Mouse (Mus musculus): ENCODE results near the gene Fxyd3.

Gene Fxyd3

DNA sequence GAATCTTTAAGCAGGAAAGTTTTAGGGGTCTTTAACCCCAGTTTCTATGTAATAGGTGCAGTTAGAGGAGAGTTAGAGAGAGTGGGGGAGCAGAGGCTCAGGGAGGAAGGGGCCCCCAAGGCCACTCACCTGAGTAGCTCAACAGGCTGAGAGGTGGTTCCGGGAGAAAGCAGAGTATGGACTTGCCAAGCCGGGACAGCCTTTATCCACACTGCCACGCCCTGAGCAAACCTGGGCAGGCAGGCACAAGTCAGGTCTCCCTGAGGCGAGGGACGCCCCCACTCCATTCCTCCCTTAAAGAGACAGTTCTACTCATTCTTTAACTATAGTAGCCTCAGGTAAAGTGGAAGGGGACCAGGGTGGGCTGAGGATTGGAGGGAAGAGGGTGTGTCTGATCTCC, at the start of gene Fxyd3:
TSS of gene Fxyd3 (minus strand) at position 213 of the 400 bp plus-strand sequence.
- no peak for DNase-seq

- no peak for DNase-seq
Measured at GRCm38 (mm10) chr7:31125116-31125515, 48.6 kb upstream of the Fxyd3 start.

DNA sequence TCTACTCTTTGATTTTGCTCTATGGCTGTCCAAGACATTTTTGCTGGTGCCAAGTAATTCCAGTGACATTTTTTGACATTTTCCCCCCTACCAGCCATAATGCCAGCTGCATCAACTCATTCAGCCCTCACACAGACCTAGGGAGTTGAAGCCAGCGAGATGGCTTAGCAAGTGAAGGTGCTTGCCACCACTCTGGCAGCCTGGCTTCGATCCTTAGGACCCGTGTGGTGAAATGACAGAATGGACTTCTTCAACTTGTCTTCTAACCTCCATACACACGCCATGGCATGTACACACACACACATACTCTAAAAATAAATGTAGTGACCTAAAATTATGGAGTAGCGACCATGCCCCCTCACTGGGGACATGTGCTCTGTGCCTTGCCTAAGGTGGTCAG, 47.9 kb upstream of the Fxyd3 start:
- DNase-seq = no peak

- no peak for DNase-seq
Measured at GRCm38 (mm10) chr7:31123697-31124096, 47.2 kb upstream of the Fxyd3 start.

DNA sequence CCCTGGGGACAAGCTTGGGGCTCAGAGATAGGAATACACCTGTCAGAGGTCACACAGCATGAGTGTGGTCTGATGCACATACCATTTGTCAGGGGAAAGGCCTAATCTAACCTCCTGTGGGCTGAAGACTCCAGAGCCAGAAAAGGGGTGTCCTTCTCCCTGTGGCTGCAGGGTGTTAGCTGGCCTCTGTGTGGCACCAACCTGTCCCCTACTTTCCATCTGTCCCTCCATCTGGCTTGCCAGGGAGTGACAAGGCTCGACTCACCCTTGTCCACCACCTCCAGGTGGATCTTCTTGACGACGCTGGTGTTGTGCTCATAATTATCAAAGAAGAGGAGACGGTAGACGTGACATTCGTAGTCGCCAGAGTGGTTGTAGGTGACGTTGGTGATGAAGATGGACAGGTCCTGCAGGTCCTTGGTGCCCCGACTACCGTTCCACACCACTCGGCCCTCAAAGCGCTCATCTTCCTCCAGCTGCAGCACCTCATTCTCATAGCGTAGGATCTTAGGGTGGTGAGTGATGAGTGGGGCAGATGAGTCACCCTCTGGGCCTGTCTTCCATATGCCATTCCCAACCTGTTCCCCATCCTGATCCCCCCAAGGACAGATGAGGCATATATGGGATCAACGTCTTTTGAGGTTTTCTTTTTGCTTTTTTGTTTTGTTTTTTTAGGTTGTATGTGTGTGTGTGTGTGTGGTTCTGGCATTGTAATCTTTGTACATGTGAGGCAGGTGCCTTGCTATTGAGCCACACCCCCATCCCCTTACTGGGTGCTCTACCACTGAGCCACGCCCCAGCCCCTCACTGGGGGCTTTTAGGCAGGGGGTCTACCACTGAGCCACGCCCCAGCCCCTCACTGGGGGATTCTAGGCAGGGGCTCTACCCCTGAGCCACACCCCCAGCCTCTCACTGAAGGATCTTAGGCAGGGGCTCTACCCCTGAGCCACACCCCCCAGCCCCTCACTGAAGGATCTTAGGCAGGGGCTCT, 46.4 kb upstream of the Fxyd3 start:
- DNase-seq = no peak

DNA sequence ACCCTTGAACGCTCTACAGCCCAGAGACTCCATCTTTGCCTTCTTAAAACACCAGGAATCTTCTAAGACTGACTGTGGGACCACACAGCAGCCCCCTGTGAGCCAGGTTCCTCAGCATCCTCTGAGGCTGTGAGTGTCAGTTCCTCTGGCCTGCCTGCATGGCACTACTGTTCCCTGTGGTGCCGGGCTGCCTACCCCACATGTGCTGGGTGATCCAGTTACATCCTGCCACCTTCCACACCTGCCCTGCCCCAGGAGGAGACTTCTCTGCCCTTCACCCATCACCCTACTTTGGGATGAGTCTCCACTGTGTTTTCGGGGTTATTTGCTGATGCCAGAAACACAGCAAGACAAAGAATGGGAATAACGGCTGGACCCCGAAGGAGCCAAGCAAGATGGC, 43.1 kb upstream of the Fxyd3 start:
- DNase-seq = no peak

- peak; percentile 59 to 76 for DNase-seq
Measured at GRCm38 (mm10) chr7:31118486-31118885, 42.0 kb upstream of the Fxyd3 start.

DNA sequence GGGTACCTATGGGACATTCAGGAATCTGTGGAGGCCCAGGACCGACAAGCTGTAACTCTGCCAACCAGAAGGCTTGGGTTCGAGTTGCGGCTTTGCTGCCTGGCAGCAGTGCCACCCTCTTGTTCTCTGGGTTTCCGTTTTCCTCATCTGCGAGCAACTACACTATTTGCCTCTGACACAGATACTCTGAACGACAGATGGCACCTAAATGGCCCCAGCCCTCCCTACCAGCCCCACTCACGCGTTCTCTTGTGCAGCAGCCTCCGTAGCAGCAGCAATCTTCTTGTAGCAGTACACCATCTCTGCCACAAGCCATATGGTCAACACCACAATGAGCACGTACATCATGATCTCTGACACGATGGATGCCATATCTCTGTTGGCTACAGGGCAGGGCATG, 41.0 kb upstream of the Fxyd3 start:
- DNase-seq = no peak

GRCm38 (mm10) chr7:31116721-31117145, 40.2 kb upstream of the Fxyd3 start:
- peak; percentile 17 to 69 for DNase-seq

DNA sequence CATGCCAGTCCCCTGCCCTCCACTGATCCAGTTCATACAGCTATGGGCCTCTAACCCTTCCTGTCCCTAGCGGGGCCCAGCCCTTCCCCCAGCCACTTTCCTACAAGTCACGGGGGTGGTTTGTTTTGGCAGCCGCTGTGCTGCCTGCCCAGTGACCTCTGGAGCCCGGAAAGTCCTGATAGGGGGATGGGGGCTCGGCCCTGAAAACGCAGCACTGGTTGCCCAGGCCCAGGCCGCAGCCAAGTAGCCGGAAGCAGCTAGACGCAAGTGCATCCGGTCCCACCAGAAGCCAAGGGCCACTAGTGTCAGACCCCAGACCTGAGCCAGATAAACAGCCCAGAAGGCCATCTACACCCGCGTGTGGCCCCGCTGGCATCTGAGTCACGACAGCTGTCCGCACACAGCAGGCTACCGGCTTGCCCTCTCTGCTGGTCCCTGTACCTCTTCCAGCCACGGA, 39.1 kb upstream of the Fxyd3 start:
- DNase-seq = peak; percentile 90 to 97

- peak; percentile 87 to 96 for DNase-seq
Measured at GRCm38 (mm10) chr7:31115182-31115581, 38.7 kb upstream of the Fxyd3 start, which contains the start of gene Hpn. TSS of gene Hpn (minus strand) at chr7:31115290.

DNA sequence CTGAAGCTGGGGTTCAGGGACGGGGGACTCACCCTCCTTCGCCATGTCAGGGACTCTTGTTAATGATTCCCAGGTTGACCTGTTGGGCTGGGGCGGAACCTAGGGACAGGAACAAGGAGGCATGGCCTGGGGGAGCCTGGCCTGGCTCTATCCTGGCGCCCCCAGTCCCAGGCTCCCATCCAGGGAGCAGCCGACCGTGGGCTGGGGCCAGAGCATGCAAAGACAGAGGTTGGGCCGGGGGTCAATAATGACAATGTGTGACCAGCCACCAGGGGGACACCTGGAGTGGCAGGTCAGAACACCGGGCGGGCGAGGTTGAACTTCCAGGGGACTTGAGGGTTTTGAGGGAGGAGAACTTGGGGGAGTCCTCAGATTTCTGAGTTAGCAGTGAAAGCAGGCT, 38.1 kb upstream of the Fxyd3 start:
- DNase-seq = peak; percentile 72 to 90

- peak; percentile 71 to 87 for DNase-seq
Measured at GRCm38 (mm10) chr7:31113800-31114199, 37.3 kb upstream of the Fxyd3 start.

DNA sequence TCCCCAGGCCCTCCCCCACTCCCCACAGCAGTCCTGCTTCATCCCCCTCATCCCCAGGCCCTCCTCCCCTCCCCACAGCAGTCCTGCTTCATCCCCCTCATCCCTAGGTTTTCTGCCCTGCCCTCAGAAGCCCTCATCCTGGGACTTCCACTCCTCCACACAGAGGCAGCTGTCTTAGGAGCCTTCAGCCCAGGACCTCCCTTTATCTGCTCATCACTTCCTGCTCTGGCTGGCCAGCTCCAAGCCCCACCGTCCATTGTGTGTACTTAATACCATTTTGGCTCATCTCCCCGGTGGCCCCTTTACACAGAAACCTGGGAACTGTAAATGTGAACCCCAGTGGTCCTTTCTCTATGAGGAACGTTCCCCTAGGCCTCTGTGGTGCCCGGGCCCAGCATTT, 35.5 kb upstream of the Fxyd3 start:
- DNase-seq = peak in 1 of 2 experiments; percentile 28

GRCm38 (mm10) chr7:31110861-31111385, 34.4 kb upstream of the Fxyd3 start:
- no peak for DNase-seq

DNA sequence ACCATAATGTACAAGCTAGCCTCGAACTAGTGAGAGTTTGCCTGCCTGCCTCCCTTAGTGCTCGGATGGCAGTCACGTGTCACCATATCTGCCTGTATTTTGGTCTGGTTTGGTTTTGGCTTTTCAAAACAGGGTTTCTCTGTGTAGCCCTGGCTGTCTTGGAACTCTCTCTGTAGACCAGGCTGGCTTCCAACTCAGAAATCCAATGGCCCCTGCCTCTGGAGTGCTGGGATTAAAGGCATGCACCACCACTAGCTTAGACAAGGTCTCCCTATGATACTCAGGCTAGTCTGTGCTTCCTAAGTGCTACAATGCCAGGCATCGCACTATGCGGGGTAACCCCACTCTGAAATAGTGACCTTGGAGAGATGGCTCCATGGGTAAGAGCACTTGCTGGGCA, 33.3 kb upstream of the Fxyd3 start:
- DNase-seq = no peak

GRCm38 (mm10) chr7:31109091-31109490, 32.6 kb upstream of the Fxyd3 start:
- peak; percentile 91 to 93 for DNase-seq

GRCm38 (mm10) chr7:31107781-31108180, 31.3 kb upstream of the Fxyd3 start:
- DNase-seq = peak; percentile 64 to 88

DNA sequence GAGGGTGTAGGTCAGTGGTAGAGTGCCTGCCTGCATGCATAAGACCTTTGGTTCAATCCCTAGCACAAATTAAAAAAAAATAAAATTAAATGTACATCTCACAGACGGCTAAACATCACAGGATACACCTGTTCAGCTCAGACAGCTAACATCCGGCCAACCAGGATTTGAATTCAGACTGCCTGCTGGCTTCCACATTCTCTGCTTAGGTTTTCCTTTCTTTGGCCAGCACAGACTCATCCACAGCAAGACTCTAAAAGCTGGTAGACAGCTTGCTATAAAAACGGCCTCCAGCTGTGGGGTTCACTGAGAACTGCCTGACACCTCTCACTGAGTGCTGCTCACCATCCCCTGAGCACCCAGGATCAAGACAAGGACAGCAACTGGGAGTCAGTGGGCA, 29.7 kb upstream of the Fxyd3 start:
- no peak for DNase-seq

DNA sequence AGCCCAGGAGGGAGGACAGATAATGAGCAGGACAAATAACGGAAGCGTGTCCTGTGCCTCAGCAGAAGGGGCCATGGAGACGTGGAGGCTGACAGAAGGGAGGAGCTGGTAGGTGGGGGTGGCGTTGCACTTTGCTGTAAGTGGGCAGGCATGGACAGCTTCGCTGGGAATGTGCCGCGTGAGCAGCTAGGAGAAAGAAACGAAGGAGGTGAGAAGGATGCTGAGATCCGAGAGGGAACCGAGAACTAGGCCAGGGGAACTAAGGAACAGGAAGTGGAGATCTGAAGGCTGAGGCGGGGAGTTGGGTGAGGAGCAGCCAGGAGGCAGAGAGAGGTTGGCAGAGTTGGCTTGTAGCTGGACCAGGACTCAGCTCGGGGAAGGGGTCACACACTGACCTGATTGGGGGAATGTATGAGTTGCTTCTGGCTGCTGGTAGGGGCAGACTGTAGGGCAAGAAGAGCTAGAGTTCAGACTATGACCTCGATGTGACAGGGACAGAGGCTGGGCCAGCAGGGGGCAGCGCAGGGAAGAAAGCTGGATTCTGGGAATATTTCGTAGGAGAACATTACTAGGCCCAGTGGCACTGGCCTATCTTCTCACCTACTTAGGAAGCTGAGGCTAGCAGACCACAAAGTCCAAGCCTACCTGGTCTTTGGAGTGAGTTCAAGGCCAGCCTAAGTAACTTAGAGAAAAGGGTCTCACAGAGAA, 28.7 kb upstream of the Fxyd3 start:
- DNase-seq = peak; percentile 80 to 86

GRCm38 (mm10) chr7:31100786-31101185, 24.3 kb upstream of the Fxyd3 start:
- DNase-seq = no peak

DNA sequence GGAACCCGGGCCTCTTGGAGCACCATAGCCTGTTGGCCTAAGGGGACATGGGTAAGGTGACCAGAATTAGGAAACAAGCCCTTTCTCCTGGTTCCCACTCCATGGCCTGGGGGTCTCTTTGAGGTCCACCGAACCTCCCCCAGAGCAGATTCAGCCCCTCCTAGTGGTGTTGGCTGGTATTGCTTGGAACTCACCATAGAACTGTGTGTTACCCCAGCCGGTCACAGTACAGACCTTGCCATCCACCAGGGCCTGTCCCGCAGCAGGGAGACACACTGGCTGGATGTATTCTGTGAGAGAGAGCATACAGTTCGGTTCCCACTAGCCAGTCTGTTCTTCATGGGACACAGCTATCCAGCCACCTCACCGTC, 23.1 kb upstream of the Fxyd3 start:
- no peak for DNase-seq
